Mouse (Mus musculus) right cerebral cortex, postnatal 36 days (tissue): ENCODE results near the gene Utf1.
A peak's percentile ranks its signal among the peaks of the same experiment; 100 is the strongest.

Source experiments
- DNase-seq, 2 experiments: peaks; one replicate each; pipeline ENCODE4 v3.0.0; 2022; ENCODE audit warnings: low spot score in 2 of 2, mixed read lengths in 1 of 2

The Utf1 gene

GRCm38 (mm10) chr7:139937810-139938209 is 5.8 kb upstream of the Utf1 start:
- no peak for DNase-seq

GRCm38 (mm10) chr7:139940476-139941209 is 2.9 kb upstream of the Utf1 start:
- no peak for DNase-seq

GRCm38 (mm10) chr7:139944291-139945240 is 977 bp downstream of the Utf1 start:
- no peak for DNase-seq

- DNase-seq: no peak
Observed at GRCm38 (mm10) chr7:139945516-139945915, 1.9 kb downstream of the Utf1 start.

- no peak for DNase-seq
Observed at GRCm38 (mm10) chr7:139946032-139946431, 2.4 kb downstream of the Utf1 start.

- DNase-seq: no peak
Observed at GRCm38 (mm10) chr7:139949893-139950282, 6.3 kb downstream of the Utf1 start.

- no peak for DNase-seq
Observed at GRCm38 (mm10) chr7:139950283-139950971, 6.8 kb downstream of the Utf1 start.

GRCm38 (mm10) chr7:139951079-139951478 is 7.5 kb downstream of the Utf1 start:
- DNase-seq: no peak

GRCm38 (mm10) chr7:139951991-139952633 is 8.5 kb downstream of the Utf1 start:
- DNase-seq: no peak

GRCm38 (mm10) chr7:139955505-139955904 is 11.9 kb downstream of the Utf1 start:
- no peak for DNase-seq

GRCm38 (mm10) chr7:139956658-139957057 is 13.1 kb downstream of the Utf1 start:
- DNase-seq: no peak

GRCm38 (mm10) chr7:139957437-139957836 is 13.8 kb downstream of the Utf1 start:
- DNase-seq: no peak

- no peak for DNase-seq
Observed at GRCm38 (mm10) chr7:139957958-139958357, 14.4 kb downstream of the Utf1 start.

GRCm38 (mm10) chr7:139961141-139961540 is 17.6 kb downstream of the Utf1 start:
- no peak for DNase-seq

GRCm38 (mm10) chr7:139963814-139964213 is 20.2 kb downstream of the Utf1 start:
- DNase-seq: no peak

GRCm38 (mm10) chr7:139967175-139967574 is 23.6 kb downstream of the Utf1 start:
- no peak for DNase-seq

GRCm38 (mm10) chr7:139968428-139968827 is 24.8 kb downstream of the Utf1 start:
- no peak for DNase-seq

GRCm38 (mm10) chr7:139969348-139970130 is 25.9 kb downstream of the Utf1 start:
- peak; percentile 73 to 84 for DNase-seq

- DNase-seq: no peak
Observed at GRCm38 (mm10) chr7:139970216-139970919, 26.8 kb downstream of the Utf1 start.

- no peak for DNase-seq
Observed at GRCm38 (mm10) chr7:139970979-139971378, 27.4 kb downstream of the Utf1 start.
